Mouse (Mus musculus): ENCODE results near the gene Sema4f. TPM values are rescaled to one million over a fixed set of nuclear protein-coding genes. Genes with fewer than 3 reads are reported as not detected.

Gene Sema4f
- polyA plus RNA-seq, 1 experiment from 2014 or later = 2.1 TPM

- Histone ChIP-seq H3K27me3 (no peaks in the 10 kb centered on the region), H3K4me3 (replicated peaks) (no peak overlapping the region), H3K9ac (no peak overlapping the region), H3K27ac (no peak overlapping the region), H3K4me1 (no peaks in the 10 kb centered on the region), H3K36me3 (no peaks in the 10 kb centered on the region), H3K9me3 (replicated peaks) (no peaks in the 10 kb centered on the region), H3K4me2 (no peak overlapping the region)
- 89% methylated on average over 7 of the region's 7 CpGs for WGBS
- no peak for ATAC-seq (replicated peaks; ENCODE audit: low FRiP score)
Observed at GRCm38 (mm10) chr6:82926528-82926927, 13.0 kb downstream of the Sema4f start.

- WGBS = 88% methylated on average over 10 of the region's 10 CpGs
- no peak overlapping the region for H3K9ac ChIP-seq
- no peak for ATAC-seq (replicated peaks; ENCODE audit: low FRiP score)
- H3K36me3 ChIP-seq = no peaks in the 10 kb centered on the region
- no peaks in the 10 kb centered on the region for H3K9me3 ChIP-seq (replicated peaks)
- H3K27ac ChIP-seq = no peak overlapping the region
- H3K4me2 ChIP-seq = no peak overlapping the region
- H3K4me3 ChIP-seq (replicated peaks) = no peak overlapping the region
- H3K27me3 ChIP-seq = no peaks in the 10 kb centered on the region
- no peaks in the 10 kb centered on the region for H3K4me1 ChIP-seq
Observed at GRCm38 (mm10) chr6:82926106-82926505, 13.5 kb downstream of the Sema4f start.

- H3K27me3 ChIP-seq = no peaks in the 10 kb centered on the region
- H3K27ac ChIP-seq = no peak overlapping the region
- no peaks in the 10 kb centered on the region for H3K9me3 ChIP-seq (replicated peaks)
- no peaks in the 10 kb centered on the region for H3K36me3 ChIP-seq
- H3K9ac ChIP-seq = no peak overlapping the region
- no peaks in the 10 kb centered on the region for H3K4me1 ChIP-seq
- no peak overlapping the region for H3K4me3 ChIP-seq (replicated peaks)
- WGBS = 70% methylated on average over 3 of the region's 3 CpGs
- H3K4me2 ChIP-seq = no peak overlapping the region
- ATAC-seq (replicated peaks; ENCODE audit: low FRiP score) = no peak
Observed at GRCm38 (mm10) chr6:82925005-82925404, 14.6 kb downstream of the Sema4f start.

GRCm38 (mm10) chr6:82921426-82922224 lies 17.9 kb downstream of the Sema4f start:
- ATAC-seq (replicated peaks; ENCODE audit: low FRiP score) = no peak
- Histone ChIP-seq H3K4me2 (no peak overlapping the region), H3K36me3 (no peaks in the 10 kb centered on the region), H3K27ac (no peak overlapping the region), H3K4me3 (replicated peaks) (no peak overlapping the region), H3K4me1 (no peaks in the 10 kb centered on the region), H3K9me3 (replicated peaks) (no peaks in the 10 kb centered on the region), H3K9ac (no peak overlapping the region), H3K27me3 (peaks cover 3% of the 10 kb centered on the region; the same call in 1 of the 2 replicates)
- WGBS = 72% methylated on average over 9 of the region's 9 CpGs

GRCm38 (mm10) chr6:82919520-82919919 lies 20.0 kb downstream of the Sema4f start:
- Histone ChIP-seq H3K4me3 (replicated peaks) (no peak overlapping the region), H3K9me3 (replicated peaks) (no peaks in the 10 kb centered on the region), H3K4me1 (no peaks in the 10 kb centered on the region), H3K9ac (no peak overlapping the region), H3K36me3 (no peaks in the 10 kb centered on the region), H3K27ac (no peak overlapping the region), H3K4me2 (no peak overlapping the region), H3K27me3 (peaks cover 3% of the 10 kb centered on the region; the same call in 1 of the 2 replicates)
- no peak for ATAC-seq (replicated peaks; ENCODE audit: low FRiP score)
- WGBS = 71% methylated on average over 8 of the region's 8 CpGs

- Histone ChIP-seq H3K27me3 (peaks cover 3% of the 10 kb centered on the region; the same call in 1 of the 2 replicates), H3K4me1 (no peaks in the 10 kb centered on the region), H3K9me3 (replicated peaks) (no peaks in the 10 kb centered on the region), H3K4me2 (no peak overlapping the region), H3K36me3 (no peaks in the 10 kb centered on the region), H3K27ac (no peak overlapping the region), H3K9ac (no peak overlapping the region), H3K4me3 (replicated peaks) (no peak overlapping the region)
- WGBS = 79% methylated on average over 14 of the region's 14 CpGs
- no peak for ATAC-seq (replicated peaks; ENCODE audit: low FRiP score)
Observed at GRCm38 (mm10) chr6:82918371-82918770, 21.2 kb downstream of the Sema4f start.

- 19% methylated on average over 8 of the region's 8 CpGs for WGBS
- Histone ChIP-seq H3K9ac (no peak overlapping the region), H3K27me3 (peaks cover 3% of the 10 kb centered on the region; the same call in 1 of the 2 replicates), H3K4me2 (no peak overlapping the region), H3K4me3 (replicated peaks) (no peak overlapping the region), H3K36me3 (no peaks in the 10 kb centered on the region), H3K4me1 (no peaks in the 10 kb centered on the region), H3K9me3 (replicated peaks) (no peaks in the 10 kb centered on the region), H3K27ac (no peak overlapping the region)
- peak; percentile 47; the same call in 1 of the 2 replicates for ATAC-seq (replicated peaks; ENCODE audit: low FRiP score)
Observed at GRCm38 (mm10) chr6:82917778-82918129, 21.8 kb downstream of the Sema4f start.

- ATAC-seq (replicated peaks; ENCODE audit: low FRiP score) = peak; percentile 24; the same call in 1 of the 2 replicates
- Histone ChIP-seq H3K4me1 (no peaks in the 10 kb centered on the region), H3K36me3 (no peaks in the 10 kb centered on the region), H3K27me3 (peaks cover 3% of the 10 kb centered on the region; the same call in 1 of the 2 replicates), H3K9ac (no peak overlapping the region), H3K4me2 (no peak overlapping the region), H3K27ac (no peak overlapping the region), H3K4me3 (replicated peaks) (no peak overlapping the region), H3K9me3 (replicated peaks) (no peaks in the 10 kb centered on the region)
- 78% methylated on average over 26 of the region's 26 CpGs for WGBS
Observed at GRCm38 (mm10) chr6:82917076-82917777, 22.3 kb downstream of the Sema4f start.

- Histone ChIP-seq H3K4me1 (no peaks in the 10 kb centered on the region), H3K27ac (no peak overlapping the region), H3K9ac (no peak overlapping the region), H3K4me2 (no peak overlapping the region), H3K36me3 (no peaks in the 10 kb centered on the region), H3K27me3 (peaks cover 3% of the 10 kb centered on the region; the same call in 1 of the 2 replicates), H3K9me3 (replicated peaks) (no peaks in the 10 kb centered on the region), H3K4me3 (replicated peaks) (no peak overlapping the region)
- 81% methylated on average over 4 of the region's 4 CpGs for WGBS
- ATAC-seq (replicated peaks; ENCODE audit: low FRiP score) = no peak
Observed at GRCm38 (mm10) chr6:82916459-82916858, 23.1 kb downstream of the Sema4f start.

GRCm38 (mm10) chr6:82915889-82916288 lies 23.7 kb downstream of the Sema4f start:
- 27% methylated on average over 3 of the region's 3 CpGs for WGBS
- H3K4me1 ChIP-seq = no peaks in the 10 kb centered on the region
- H3K9me3 ChIP-seq (replicated peaks) = no peaks in the 10 kb centered on the region
- H3K9ac ChIP-seq = no peak overlapping the region
- peaks cover 3% of the 10 kb centered on the region; the same call in 1 of the 2 replicates for H3K27me3 ChIP-seq
- no peaks in the 10 kb centered on the region for H3K36me3 ChIP-seq
- H3K27ac ChIP-seq = no peak overlapping the region
- no peak for ATAC-seq (replicated peaks; ENCODE audit: low FRiP score)
- no peak overlapping the region for H3K4me3 ChIP-seq (replicated peaks)
- H3K4me2 ChIP-seq = no peak overlapping the region

- no peaks in the 10 kb centered on the region for H3K36me3 ChIP-seq
- ATAC-seq (replicated peaks; ENCODE audit: low FRiP score) = no peak
- 79% methylated on average over 28 of the region's 28 CpGs for WGBS
- H3K27me3 ChIP-seq = peaks cover 3% of the 10 kb centered on the region; the same call in 1 of the 2 replicates
- H3K4me1 ChIP-seq = peaks cover 6% of the 10 kb centered on the region; the same call in 1 of the 2 replicates
- no peaks in the 10 kb centered on the region for H3K9me3 ChIP-seq (replicated peaks)
- no peak overlapping the region for H3K4me2 ChIP-seq
- H3K27ac ChIP-seq = no peak overlapping the region
- H3K9ac ChIP-seq = no peak overlapping the region
- no peak overlapping the region for H3K4me3 ChIP-seq (replicated peaks)
Observed at GRCm38 (mm10) chr6:82913336-82914247, 26.0 kb downstream of the Sema4f start.

Data from kidney, embryonic 15.5 days (tissue).